Mouse (Mus musculus): ENCODE measurements at regions not wholly inside any gene's neighbourhood (a gene's known extent, or its start where the extent isn't known, plus 50 kb on each side); places are given as distances from the start of the nearest gene placed in this dataset.
"Not testable (repeated sequence)": the region's sequence is repeated elsewhere in the genome, so short reads cannot be mapped to it uniquely, and the experiment has no call there.

- Histone ChIP-seq H3K4me2 (replicated peaks) (no peak overlapping the region), H3K4me1 (replicated peaks; ENCODE audit: control insufficient read depth, insufficient read depth, low read length) (no peaks in the 10 kb centered on the region), H3K27ac (no peak overlapping the region), H3K9me3 (ENCODE audit: control insufficient read depth, low read length) (no peaks in the 10 kb centered on the region), H3K36me3 (replicated peaks; ENCODE audit: control insufficient read depth, insufficient read depth) (no peaks in the 10 kb centered on the region), H3K27me3 (ENCODE audit: control insufficient read depth, insufficient read depth, low read length) (no peaks in the 10 kb centered on the region), H3K9ac (no peak overlapping the region), H3K4me3 (replicated peaks; ENCODE audit: low read length) (no peak overlapping the region)
- DNase-seq (ENCODE audit: low spot score) (no peak), ATAC-seq (ENCODE audit: low FRiP score) (no peak)
- WGBS, result 75% methylated on average over 5 of the region's 5 CpGs
These were observed 239.7 kb upstream of the Zic4 start for GRCm38 (mm10) chr9:91122441-91123035.

- no peaks in the 10 kb centered on the region for H3K36me3 ChIP-seq (replicated peaks; ENCODE audit: control insufficient read depth, insufficient read depth)
- ATAC-seq (ENCODE audit: low FRiP score), result no peak
- 88% methylated on average over 7 of the region's 7 CpGs for WGBS
- H3K4me3 ChIP-seq (replicated peaks; ENCODE audit: low read length), result no peak overlapping the region
- H3K27ac ChIP-seq, result no peak overlapping the region
- H3K4me1 ChIP-seq (replicated peaks; ENCODE audit: control insufficient read depth, insufficient read depth, low read length), result no peaks in the 10 kb centered on the region
- no peak for DNase-seq (ENCODE audit: low spot score)
- no peak overlapping the region for H3K4me2 ChIP-seq (replicated peaks)
- H3K27me3 ChIP-seq (ENCODE audit: control insufficient read depth, insufficient read depth, low read length), result no peaks in the 10 kb centered on the region
- H3K9me3 ChIP-seq (ENCODE audit: control insufficient read depth, low read length), result no peaks in the 10 kb centered on the region
- H3K9ac ChIP-seq, result no peak overlapping the region
These were observed 239.0 kb upstream of the Zic4 start for GRCm38 (mm10) chr9:91123208-91123607.

- H3K4me1 ChIP-seq (replicated peaks; ENCODE audit: control insufficient read depth, insufficient read depth, low read length), result no peaks in the 10 kb centered on the region
- no peak overlapping the region for H3K9ac ChIP-seq
- no peaks in the 10 kb centered on the region for H3K27me3 ChIP-seq (ENCODE audit: control insufficient read depth, insufficient read depth, low read length)
- H3K9me3 ChIP-seq (ENCODE audit: control insufficient read depth, low read length), result no peaks in the 10 kb centered on the region
- no peak for DNase-seq (ENCODE audit: low spot score)
- no peaks in the 10 kb centered on the region for H3K36me3 ChIP-seq (replicated peaks; ENCODE audit: control insufficient read depth, insufficient read depth)
- WGBS, result 58% methylated on average over 8 of the region's 8 CpGs
- ATAC-seq (ENCODE audit: low FRiP score), result no peak
- H3K4me2 ChIP-seq (replicated peaks), result no peak overlapping the region
- H3K27ac ChIP-seq, result no peak overlapping the region
- H3K4me3 ChIP-seq (replicated peaks; ENCODE audit: low read length), result no peak overlapping the region
These were observed 235.5 kb upstream of the Zic4 start for GRCm38 (mm10) chr9:91126630-91127245.

- H3K4me2 ChIP-seq (replicated peaks); H3K27ac ChIP-seq; ATAC-seq (ENCODE audit: low FRiP score); H3K9ac ChIP-seq; H3K4me3 ChIP-seq (replicated peaks; ENCODE audit: low read length); DNase-seq (ENCODE audit: low spot score); H3K9me3 ChIP-seq (ENCODE audit: control insufficient read depth, low read length); H3K4me1 ChIP-seq (replicated peaks; ENCODE audit: control insufficient read depth, insufficient read depth, low read length); H3K36me3 ChIP-seq (replicated peaks; ENCODE audit: control insufficient read depth, insufficient read depth); H3K27me3 ChIP-seq (ENCODE audit: control insufficient read depth, insufficient read depth, low read length): not testable (repeated sequence)
- WGBS, result 48% methylated on average over 2 of the region's 2 CpGs
These were observed 233.7 kb upstream of the Zic4 start for GRCm38 (mm10) chr9:91128491-91128890.

GRCm38 (mm10) chr9:91130111-91130720, 232.0 kb upstream of the Zic4 start:
- H3K36me3 ChIP-seq (replicated peaks; ENCODE audit: control insufficient read depth, insufficient read depth), result no peaks in the 10 kb centered on the region
- no peaks in the 10 kb centered on the region for H3K27me3 ChIP-seq (ENCODE audit: control insufficient read depth, insufficient read depth, low read length)
- H3K9ac ChIP-seq, result no peak overlapping the region
- no peak for DNase-seq (ENCODE audit: low spot score)
- H3K9me3 ChIP-seq (ENCODE audit: control insufficient read depth, low read length), result no peaks in the 10 kb centered on the region
- 78% methylated on average over 13 of the region's 13 CpGs for WGBS
- no peak for ATAC-seq (ENCODE audit: low FRiP score)
- H3K27ac ChIP-seq, result no peak overlapping the region
- no peaks in the 10 kb centered on the region for H3K4me1 ChIP-seq (replicated peaks; ENCODE audit: control insufficient read depth, insufficient read depth, low read length)
- H3K4me3 ChIP-seq (replicated peaks; ENCODE audit: low read length), result no peak overlapping the region
- H3K4me2 ChIP-seq (replicated peaks), result no peak overlapping the region

GRCm38 (mm10) chr9:91131415-91132255, 230.6 kb upstream of the Zic4 start:
- Histone ChIP-seq H3K9me3 (ENCODE audit: control insufficient read depth, low read length) (no peaks in the 10 kb centered on the region), H3K27ac (no peak overlapping the region), H3K27me3 (ENCODE audit: control insufficient read depth, insufficient read depth, low read length) (no peaks in the 10 kb centered on the region), H3K9ac (no peak overlapping the region), H3K4me2 (replicated peaks) (no peak overlapping the region), H3K36me3 (replicated peaks; ENCODE audit: control insufficient read depth, insufficient read depth) (no peaks in the 10 kb centered on the region), H3K4me3 (replicated peaks; ENCODE audit: low read length) (no peak overlapping the region), H3K4me1 (replicated peaks; ENCODE audit: control insufficient read depth, insufficient read depth, low read length) (no peaks in the 10 kb centered on the region)
- ATAC-seq (ENCODE audit: low FRiP score) (no peak), DNase-seq (ENCODE audit: low spot score) (no peak)
- 77% methylated on average over 7 of the region's 7 CpGs for WGBS

- Histone ChIP-seq H3K27ac (no peak overlapping the region), H3K4me3 (replicated peaks; ENCODE audit: low read length) (no peak overlapping the region), H3K27me3 (ENCODE audit: control insufficient read depth, insufficient read depth, low read length) (no peaks in the 10 kb centered on the region), H3K9ac (no peak overlapping the region), H3K4me1 (replicated peaks; ENCODE audit: control insufficient read depth, insufficient read depth, low read length) (no peaks in the 10 kb centered on the region), H3K9me3 (ENCODE audit: control insufficient read depth, low read length) (no peaks in the 10 kb centered on the region), H3K36me3 (replicated peaks; ENCODE audit: control insufficient read depth, insufficient read depth) (no peaks in the 10 kb centered on the region), H3K4me2 (replicated peaks) (no peak overlapping the region)
- DNase-seq (ENCODE audit: low spot score) (no peak), ATAC-seq (ENCODE audit: low FRiP score) (no peak)
- WGBS, result 73% methylated on average over 1 of the region's 1 CpGs
These were observed 229.7 kb upstream of the Zic4 start for GRCm38 (mm10) chr9:91132531-91132930.

- Histone ChIP-seq H3K9me3 (ENCODE audit: control insufficient read depth, low read length) (no peaks in the 10 kb centered on the region), H3K27me3 (ENCODE audit: control insufficient read depth, insufficient read depth, low read length) (no peaks in the 10 kb centered on the region), H3K9ac (no peak overlapping the region), H3K27ac (no peak overlapping the region), H3K4me3 (replicated peaks; ENCODE audit: low read length) (no peak overlapping the region), H3K4me1 (replicated peaks; ENCODE audit: control insufficient read depth, insufficient read depth, low read length) (no peaks in the 10 kb centered on the region), H3K36me3 (replicated peaks; ENCODE audit: control insufficient read depth, insufficient read depth) (no peaks in the 10 kb centered on the region), H3K4me2 (replicated peaks) (no peak overlapping the region)
- ATAC-seq (ENCODE audit: low FRiP score), result no peak
- 85% methylated on average over 3 of the region's 3 CpGs for WGBS
- DNase-seq (ENCODE audit: low spot score), result no peak
These were observed 228.8 kb upstream of the Zic4 start for GRCm38 (mm10) chr9:91133256-91133920.

- 97% methylated on average over 1 of the region's 1 CpGs for WGBS
- H3K4me2 ChIP-seq (replicated peaks), result no peak overlapping the region
- H3K27ac ChIP-seq, result no peak overlapping the region
- no peak overlapping the region for H3K4me3 ChIP-seq (replicated peaks; ENCODE audit: low read length)
- no peaks in the 10 kb centered on the region for H3K4me1 ChIP-seq (replicated peaks; ENCODE audit: control insufficient read depth, insufficient read depth, low read length)
- H3K27me3 ChIP-seq (ENCODE audit: control insufficient read depth, insufficient read depth, low read length), result no peaks in the 10 kb centered on the region
- H3K9me3 ChIP-seq (ENCODE audit: control insufficient read depth, low read length), result no peaks in the 10 kb centered on the region
- DNase-seq (ENCODE audit: low spot score) (no peak), ATAC-seq (ENCODE audit: low FRiP score) (no peak)
- no peaks in the 10 kb centered on the region for H3K36me3 ChIP-seq (replicated peaks; ENCODE audit: control insufficient read depth, insufficient read depth)
- H3K9ac ChIP-seq, result no peak overlapping the region
These were observed 227.9 kb upstream of the Zic4 start for GRCm38 (mm10) chr9:91134325-91134724.
